Mouse (Mus musculus) B cell, adult 2 months (primary cell): ENCODE measurements around the gene Snta1.

Experiments
- DNase-seq, 2 experiments: peaks; one replicate each; pipeline ENCODE4 v3.0.0; 2022

The Snta1 gene

DNA sequence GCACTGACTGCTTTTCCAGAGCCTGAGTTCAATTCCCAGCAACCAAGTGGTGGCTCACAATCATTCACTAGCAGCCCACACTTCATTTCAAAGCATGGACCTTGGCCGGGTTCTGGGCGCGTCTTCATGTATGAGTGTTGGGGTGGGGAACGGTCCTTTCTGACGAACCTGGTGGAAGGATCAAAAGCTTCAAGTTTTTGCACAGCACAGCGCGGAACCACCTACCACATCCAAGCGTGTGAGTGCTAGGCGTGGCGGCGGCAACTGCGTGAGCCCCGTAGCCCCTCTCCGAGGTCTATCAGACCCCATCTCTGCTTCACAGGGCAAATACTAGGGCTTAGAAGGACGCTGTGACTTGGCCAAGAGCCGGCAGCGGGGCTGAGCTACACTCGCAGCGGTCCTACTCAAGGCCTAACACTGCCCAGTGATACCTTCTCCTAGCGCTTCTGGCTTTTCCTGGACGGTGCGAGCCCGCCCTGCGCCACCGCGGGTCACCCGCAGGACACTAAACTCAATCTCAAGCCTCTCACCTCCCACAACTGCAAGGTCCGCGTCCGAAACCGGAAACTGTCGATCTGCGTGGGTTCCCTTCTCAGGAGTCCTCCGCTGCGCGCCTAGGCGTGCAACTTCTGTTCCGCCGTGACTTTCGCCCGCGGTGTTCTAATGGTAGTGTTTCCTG, 35.6 kb downstream of the Snta1 start:
- peak; percentile 90 for DNase-seq

- no peak for DNase-seq
These were observed 40.4 kb downstream of the Snta1 start for GRCm38 (mm10) chr2:154367510-154367909.

GRCm38 (mm10) chr2:154354000-154354425, 53.9 kb downstream of the Snta1 start:
- peak in 1 of 2 experiments; percentile 11 for DNase-seq

DNA sequence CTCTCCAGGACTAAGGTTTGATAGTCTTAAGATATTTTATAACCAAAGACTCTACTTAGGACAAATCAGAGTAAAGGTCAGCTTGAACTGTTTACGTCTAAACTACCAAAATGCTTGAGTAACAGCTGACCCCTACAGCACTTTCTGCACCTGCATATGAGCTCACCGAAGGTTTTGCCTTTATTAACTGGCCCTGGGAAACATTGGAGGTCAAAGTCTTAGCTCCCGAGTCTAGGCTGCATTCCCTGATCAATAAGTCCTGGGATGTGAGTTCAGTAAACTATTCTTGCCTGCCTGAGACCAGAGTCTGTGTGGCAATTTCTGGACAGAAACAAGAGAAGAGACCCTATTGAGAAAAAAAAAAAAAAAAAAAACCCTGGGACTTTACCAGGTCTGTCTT, 59.7 kb downstream of the Snta1 start:
- no peak for DNase-seq

- DNase-seq, result no peak
These were observed 68.5 kb downstream of the Snta1 start for GRCm38 (mm10) chr2:154339356-154339755.

- no peak for DNase-seq
These were observed 69.7 kb downstream of the Snta1 start for GRCm38 (mm10) chr2:154338161-154338560.

GRCm38 (mm10) chr2:154335572-154335971, 72.3 kb downstream of the Snta1 start:
- DNase-seq, result no peak

GRCm38 (mm10) chr2:154326852-154327251, 81.0 kb downstream of the Snta1 start:
- DNase-seq, result no peak
